ENCODE assay signal across 31 mouse cellular contexts in genomic region chr15:99328011-99328410, GRCm38 (mm10). TPM values are rescaled to one million over a fixed set of nuclear protein-coding genes. Genes with fewer than 3 reads are reported as not detected.
DNase-seq lines count a peak whose midpoint lies in the region; ATAC-seq and TF ChIP-seq lines count a peak whose summit lies in the region.
"Had no signal": no experiment of that assay in that cellular context is flagged by ENCODE, and none has a peak within 500 bp of the region (broad histone marks: within the 10 kb centered on the region; RNA-seq: fewer than 3 reads in every experiment).

No protein-coding gene starts in this region.

- no peaks in the 10 kb centered on the region for H3K27me3 ChIP-seq in heart, adult 2 months (ENCODE audit: control insufficient read depth, insufficient read depth, low read length)
- H3K27me3 ChIP-seq in heart, embryonic 12.5 days (replicated peaks), result no peaks in the 10 kb centered on the region
- no peaks in the 10 kb centered on the region for H3K27me3 ChIP-seq in heart, embryonic 13.5 days (replicated peaks)
- no peaks in the 10 kb centered on the region for H3K27me3 ChIP-seq in myocyte (ENCODE audit: control insufficient read depth, insufficient read depth, insufficient read length)
- H3K27me3 ChIP-seq: CH12.LX; embryonic facial prominence, embryonic 13.5 days; embryonic facial prominence, embryonic 15.5 days; forebrain, embryonic 12.5 days; Patski had no signal

- peaks cover 8% of the 10 kb centered on the region for H3K9me3 ChIP-seq in heart, embryonic 12.5 days (replicated peaks)
- H3K9me3 ChIP-seq in heart, embryonic 13.5 days, result no peaks in the 10 kb centered on the region
- H3K9me3 ChIP-seq: embryonic facial prominence, embryonic 13.5 days; embryonic facial prominence, embryonic 15.5 days; forebrain, embryonic 10.5 days; G1E had no signal

- no peak overlapping the region for H3K4me2 ChIP-seq in heart, embryonic 12.5 days
- H3K4me2 ChIP-seq in heart, embryonic 13.5 days, result no peak overlapping the region
- no peak overlapping the region for H3K4me2 ChIP-seq in myocyte (ENCODE audit: low read depth)
- H3K4me2 ChIP-seq: embryonic facial prominence, embryonic 13.5 days; embryonic facial prominence, embryonic 15.5 days; forebrain, embryonic 12.5 days had no signal

- peaks cover 15% of the 10 kb centered on the region for H3K36me3 ChIP-seq in heart, adult 2 months (ENCODE audit: control insufficient read depth, insufficient read depth, low read length)
- peaks cover 72% of the 10 kb centered on the region for H3K36me3 ChIP-seq in heart, embryonic 12.5 days
- peaks cover 80% of the 10 kb centered on the region for H3K36me3 ChIP-seq in heart, embryonic 13.5 days
- H3K36me3 ChIP-seq in myocyte (ENCODE audit: control insufficient read depth, insufficient read depth), result peaks cover 75% of the 10 kb centered on the region
- H3K36me3 ChIP-seq: G1E had no signal

- TF ChIP-seq CTCF in gastrocnemius, adult 2 months (IDR thresholded peaks at IDR 0.05), result no peak
- no peak for TF ChIP-seq CTCF in heart, adult 2 months (IDR thresholded peaks at IDR 0.05)

- no peak for TF ChIP-seq POLR2A in heart, adult 2 months (IDR thresholded peaks at IDR 0.05; ENCODE audit: insufficient read depth, low read depth, low read length)
- TF ChIP-seq POLR2A in myocyte (IDR thresholded peaks at IDR 0.05; ENCODE audit: insufficient read length, low read depth), result no peak

- H3ac ChIP-seq in myocyte (ENCODE audit: control insufficient read depth, insufficient read length), result no peak overlapping the region

- no peak for ATAC-seq in heart, embryonic 12.5 days (ENCODE audit: insufficient number of reproducible peaks, low FRiP score)
- ATAC-seq in heart, embryonic 13.5 days (ENCODE audit: extremely low read depth, insufficient number of reproducible peaks, low FRiP score, low TSS enrichment), result no peak
- ATAC-seq: activated CD4-positive, CD25-positive, alpha-beta regulatory T cell, adult 4 months; CD4-positive, CD25-positive, alpha-beta regulatory T cell, adult 4 months; forebrain, embryonic 14.5 days; Patski had no signal

- WGBS in heart, adult 2 months, result 96% methylated on average over 5 of the region's 5 CpGs
- WGBS in heart, embryonic 12.5 days, result 87% methylated on average over 5 of the region's 5 CpGs
- 89% methylated on average over 5 of the region's 5 CpGs for WGBS in heart, embryonic 13.5 days

- no peaks in the 10 kb centered on the region for H3K79me2 ChIP-seq in heart, adult 2 months (replicated peaks; ENCODE audit: control insufficient read depth, insufficient read depth, low read length)
- peaks cover 10% of the 10 kb centered on the region for H3K79me2 ChIP-seq in myocyte (ENCODE audit: control insufficient read depth, insufficient read depth)

- no peak overlapping the region for H3K4me3 ChIP-seq in gastrocnemius, adult 2 months
- no peak overlapping the region for H3K4me3 ChIP-seq in heart, adult 2 months
- H3K4me3 ChIP-seq in heart, embryonic 12.5 days, result no peak overlapping the region
- no peak overlapping the region for H3K4me3 ChIP-seq in heart, embryonic 13.5 days
- H3K4me3 ChIP-seq in myocyte, result no peak overlapping the region
- H3K4me3 ChIP-seq: embryonic facial prominence, embryonic 13.5 days; embryonic facial prominence, embryonic 15.5 days; erythroblast, embryonic 14.5 days; forebrain, embryonic 10.5 days; forebrain, embryonic 12.5 days had no signal

- intact Hi-C loops in gastrocnemius, adult 2 months (cut with DNase I), result no loop called here
- intact Hi-C loops in gastrocnemius, postnatal 14 days (cut with DNase I; ENCODE audit: low total_unique reads), result loop anchor here (10.0 kb wide), 1 partner anchor 137 kb away; no protein-coding TSS in a partner anchor
- intact Hi-C loops in heart, adult 2 months (cut with DNase I), result no loop called here

- no peak for DNase-seq in gastrocnemius, adult 2 months
- no peak for DNase-seq in gastrocnemius, postnatal 14 days
- DNase-seq in heart, adult 2 months, result no peak
- DNase-seq in heart, adult 9 months (ENCODE audit: low spot score in 2 of 2), result no peak
- DNase-seq in kidney, adult 11 months, result no peak
- DNase-seq: adrenal gland, adult 8-10 months; adrenal gland, postnatal 14 days; adrenal gland, postnatal 36 days; B cell, adult 2 months; cerebellum, adult 11 months; cerebellum, adult 18-20 months; cerebellum, adult 8-10 months; cerebellum, adult 9-11 months; cerebellum, postnatal 14 days; cerebellum, postnatal 36 days; embryo, embryonic 11 days had no signal

- no peak overlapping the region for H3K9ac ChIP-seq in heart, adult 2 months (ENCODE audit: low read depth, low read length)
- no peak overlapping the region for H3K9ac ChIP-seq in heart, embryonic 12.5 days
- no peak overlapping the region for H3K9ac ChIP-seq in heart, embryonic 13.5 days
- H3K9ac ChIP-seq: embryonic facial prominence, embryonic 13.5 days; embryonic facial prominence, embryonic 15.5 days; forebrain, embryonic 12.5 days had no signal

- peak overlapping the region; percentile 46; the same call in 1 of the 2 replicates for H3K27ac ChIP-seq in gastrocnemius, adult 2 months
- H3K27ac ChIP-seq in heart, adult 2 months, result peak overlapping the region; percentile 4; the same call in 1 of the 2 replicates
- no peak overlapping the region for H3K27ac ChIP-seq in heart, embryonic 12.5 days (ENCODE audit: poor library complexity, severe bottlenecking)
- 0 out of 2 replicates have a peak overlapping the region, but pooled peaks have one; percentile 73 for H3K27ac ChIP-seq in heart, embryonic 13.5 days (replicated peaks)
- H3K27ac ChIP-seq: embryonic facial prominence, embryonic 13.5 days; embryonic facial prominence, embryonic 15.5 days; forebrain, embryonic 12.5 days had no signal

- peaks cover 44% of the 10 kb centered on the region for H3K4me1 ChIP-seq in heart, adult 2 months (ENCODE audit: control insufficient read depth, insufficient read depth, low read length)
- peaks cover 41% of the 10 kb centered on the region for H3K4me1 ChIP-seq in heart, embryonic 12.5 days (replicated peaks)
- H3K4me1 ChIP-seq in heart, embryonic 13.5 days, result peaks cover 42% of the 10 kb centered on the region
- H3K4me1 ChIP-seq: forebrain, embryonic 12.5 days had no signal

- no peak for TF ChIP-seq EP300 in heart, adult 2 months (IDR thresholded peaks at IDR 0.05; ENCODE audit: insufficient read depth, low read depth, low read length)

TF ChIP-seq in myocyte, 11 proteins besides CTCF, POLR2A, EP300 and RAD21:
- TF ChIP-seq POLR2AphosphoS2 (IDR thresholded peaks at IDR 0.05; ENCODE audit: insufficient read length, low read depth) (peak; percentile 25), E2F4 (IDR thresholded peaks at IDR 0.05; ENCODE audit: insufficient read depth) (no peak)
TF ChIP-seq in myocyte: peak in this region for 1.

RNA-seq across cellular contexts. Expression of gene Fam186b, which starts 32.3 kb away (rescaled TPM):
- total RNA-seq in gastrocnemius, adult 2 months (2021), result not detected
- total RNA-seq in gastrocnemius, postnatal 14 days (2021), result not detected
- total RNA-seq in heart, adult 2 months (2021), result not detected
- polyA plus RNA-seq in heart, adult 2 months (2012; rRNA removed), result 0.20 TPM in 1 of 2 replicates, not detected in the other
- 0.27 and 0.31 TPM in 2 replicates for polyA plus RNA-seq in heart, embryonic 12.5 days (2016; fragmentation: Nextera tagmentation; extraction: Ambion mirVana)
- polyA plus RNA-seq in heart, embryonic 13.5 days (2015; fragmentation: Nextera tagmentation; extraction: Ambion mirVana), result 0.40 and 0.52 TPM in 2 replicates
- 0.06 TPM for polyA plus RNA-seq in myocyte (2012; fragmentation: generic; extraction: Trizol)
- total RNA-seq: common myeloid progenitor, adult 5-6 weeks; G1E had no signal
- polyA plus RNA-seq: erythroblast, embryonic 14.5 days; G1E had no signal

RNA-seq across cellular contexts. Expression of gene Prpf40b, which starts 33.1 kb away (rescaled TPM):
- 10 to 100 TPM; 24.8 to 27.0 TPM for total RNA-seq in gastrocnemius, adult 2 months (2021)
- total RNA-seq in gastrocnemius, postnatal 14 days (2021), result 10 to 100 TPM; 18.4 to 20.8 TPM
- total RNA-seq in heart, adult 2 months (2021), result 10 to 100 TPM; 18.9 to 23.4 TPM
- polyA plus RNA-seq in heart, adult 2 months (2012; rRNA removed), result 39.5 and 39.7 TPM in 2 replicates
- polyA plus RNA-seq in heart, embryonic 12.5 days (2016; fragmentation: Nextera tagmentation; extraction: Ambion mirVana), result 44.0 and 44.4 TPM in 2 replicates
- polyA plus RNA-seq in heart, embryonic 13.5 days (2015; fragmentation: Nextera tagmentation; extraction: Ambion mirVana), result 37.4 and 41.5 TPM in 2 replicates
- polyA plus RNA-seq in myocyte (2012; fragmentation: generic; extraction: Trizol), result 59.7 TPM

RNA-seq across cellular contexts. Expression of gene Fmnl3, which starts 42.3 kb away (rescaled TPM):
- 1 to 10 TPM; 5.5 to 7.2 TPM for total RNA-seq in gastrocnemius, adult 2 months (2021)
- 10 to 100 TPM; 13.3 to 13.6 TPM for total RNA-seq in gastrocnemius, postnatal 14 days (2021)
- 10 to 100 TPM; 14.6 to 18.1 TPM for total RNA-seq in heart, adult 2 months (2021)
- 18.6 and 29.3 TPM in 2 replicates for polyA plus RNA-seq in heart, adult 2 months (2012; rRNA removed)
- polyA plus RNA-seq in heart, embryonic 12.5 days (2016; fragmentation: Nextera tagmentation; extraction: Ambion mirVana), result 17.2 and 21.0 TPM in 2 replicates
- polyA plus RNA-seq in heart, embryonic 13.5 days (2015; fragmentation: Nextera tagmentation; extraction: Ambion mirVana), result 12.9 and 13.0 TPM in 2 replicates
- 62.6 TPM for polyA plus RNA-seq in myocyte (2012; fragmentation: generic; extraction: Trizol)
